Mouse (Mus musculus): Measurements from ENCODE around the gene Cdk17.

- no peak for TF ChIP-seq POLR2A (IDR thresholded peaks at IDR 0.05; ENCODE audit: extremely low read depth, insufficient read depth, low read length)
- no peak for TF ChIP-seq CTCF (IDR thresholded peaks at IDR 0.05; ENCODE audit: low read depth, low read length)
Observed at GRCm38 (mm10) chr10:93215051-93215763, 54.5 kb downstream of the Cdk17 start.

Data from liver, adult 2 months (tissue).